Mouse (Mus musculus) hindbrain, embryonic 10.5 days (tissue): ENCODE data around the gene 2310022A10Rik. TPM values are rescaled to one million over a fixed set of nuclear protein-coding genes. Genes with fewer than 3 reads are reported as not detected.

ENCODE experiments used
- DNase-seq: peaks from one replicate; pipeline ENCODE4 v3.0.0-alpha.2; 2017; ENCODE audit warnings: low spot score
- H3K27ac ChIP-seq: fragments of 300-500 bp; sonication (generic); 2 replicates; pipeline ENCODE4 v1.5.1; 2016; ENCODE audit warnings: mild to moderate bottlenecking, moderate library complexity
- H3K27me3 ChIP-seq: fragments of 300-500 bp; sonication (generic); 2 replicates; pipeline ENCODE4 v1.6.1; 2016; ENCODE audit warnings: mild to moderate bottlenecking; ENCODE audit not compliant: poor library complexity, insufficient read depth, severe bottlenecking
- H3K36me3 ChIP-seq: fragments of 300-500 bp; sonication (generic); 2 replicates; pipeline ENCODE4 v1.6.1; 2016; ENCODE audit warnings: mild to moderate bottlenecking, moderate library complexity
- H3K4me1 ChIP-seq: fragments of 300-500 bp; sonication (generic); replicated peaks from 2 replicates; pipeline ENCODE4 v1.6.1; 2016; ENCODE audit warnings: mild to moderate bottlenecking
- H3K4me3 ChIP-seq: fragments of 300-500 bp; sonication (generic); 2 replicates; pipeline ENCODE4 v1.5.1; 2016; ENCODE audit warnings: mild to moderate bottlenecking, moderate library complexity
- H3K9me3 ChIP-seq: fragments of 300-500 bp; sonication (generic); 2 replicates; pipeline ENCODE4 v1.6.1; 2016; ENCODE audit warnings: mild to moderate bottlenecking, moderate library complexity
- WGBS: fragments of 180-500 bp; shearing (Covaris S2); methylation state at CpG from one replicate; pipeline ENCODE4 v1.1.7; 2016; 5-methylcytosine and 5-hydroxymethylcytosine counted together
- polyA plus RNA-seq: library from polyadenylated mRNA; unstranded; fragments of >200 nt; fragmentation: Nextera tagmentation; extraction: Ambion mirVana; gene quantifications from 2 replicates; pipeline ENCODE4 v1.2.1, GENCODE M21; 2016

2310022A10Rik gene
- polyA plus RNA-seq, 1 experiment from 2014 or later, result 39.3 TPM

DNA sequence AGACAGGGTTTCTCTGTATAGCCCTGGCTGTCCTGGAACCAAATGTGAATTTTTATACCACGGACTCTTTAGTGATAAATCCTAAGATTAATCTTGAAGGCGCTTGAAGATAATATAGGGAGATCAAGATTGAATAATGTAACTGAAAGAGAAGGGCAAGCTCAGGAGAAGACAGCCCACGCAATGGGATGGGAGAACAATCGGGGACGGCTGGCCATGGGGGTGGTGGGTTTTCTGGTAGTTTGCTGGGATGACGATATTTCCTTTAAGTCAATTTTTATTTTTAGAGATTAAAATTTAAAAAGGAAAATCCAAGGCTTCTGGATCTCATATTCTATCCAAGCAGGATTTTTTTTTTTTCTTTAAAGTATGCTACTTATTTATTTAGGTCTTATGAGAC, 10.0 kb upstream of the 2310022A10Rik start:
- no peak for DNase-seq
- WGBS, result 60% methylated on average over 6 of the region's 6 CpGs
- H3K27ac ChIP-seq, result peak overlapping the region; percentile 83

DNA sequence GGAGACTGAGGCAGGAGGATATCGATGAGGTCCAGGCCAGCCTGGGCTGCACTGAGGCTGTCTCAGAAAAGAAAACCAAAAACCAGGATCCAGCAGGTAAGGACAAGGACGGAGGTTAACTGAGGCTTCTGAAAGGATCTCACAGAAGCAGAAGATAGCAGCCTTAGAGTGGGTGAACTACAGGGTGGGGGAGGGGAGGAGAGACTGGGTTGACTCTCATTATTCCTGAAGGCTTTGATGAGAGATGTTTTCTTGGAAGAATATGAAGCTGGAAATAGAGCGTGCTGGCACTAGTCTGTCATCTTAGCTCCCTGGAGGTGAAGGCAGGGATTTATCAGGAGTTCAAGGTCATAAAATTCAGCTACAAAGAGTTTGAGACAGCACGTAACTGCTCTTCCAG, 9.2 kb upstream of the 2310022A10Rik start:
- WGBS, result 92% methylated on average over 4 of the region's 4 CpGs
- no peak for DNase-seq
- H3K27ac ChIP-seq, result no peak overlapping the region
- H3K27me3 ChIP-seq, result no peaks in the 10 kb centered on the region
- no peaks in the 10 kb centered on the region for H3K9me3 ChIP-seq
- H3K36me3 ChIP-seq, result peaks cover 17% of the 10 kb centered on the region
- H3K4me3 ChIP-seq, result no peak overlapping the region
- H3K4me1 ChIP-seq, result peaks cover 18% of the 10 kb centered on the region

More for the DNA sequence above, 10.0 kb upstream of the 2310022A10Rik start:
- Histone ChIP-seq H3K4me3 (peak overlapping the region; percentile 63), H3K9me3 (no peaks in the 10 kb centered on the region), H3K27me3 (no peaks in the 10 kb centered on the region), H3K36me3 (peaks cover 21% of the 10 kb centered on the region), H3K4me1 (peaks cover 18% of the 10 kb centered on the region)

- Histone ChIP-seq H3K4me3 (no peak overlapping the region), H3K27ac (no peak overlapping the region), H3K9me3 (no peaks in the 10 kb centered on the region), H3K27me3 (no peaks in the 10 kb centered on the region), H3K4me1 (peaks cover 18% of the 10 kb centered on the region), H3K36me3 (0 out of 2 replicates have a peak, but pooled peaks cover 7% of the 10 kb centered on the region)
- 89% methylated on average over 12 of the region's 12 CpGs for WGBS
- no peak for DNase-seq
Measured at GRCm38 (mm10) chr7:27544675-27545370, 8.2 kb upstream of the 2310022A10Rik start.

DNA sequence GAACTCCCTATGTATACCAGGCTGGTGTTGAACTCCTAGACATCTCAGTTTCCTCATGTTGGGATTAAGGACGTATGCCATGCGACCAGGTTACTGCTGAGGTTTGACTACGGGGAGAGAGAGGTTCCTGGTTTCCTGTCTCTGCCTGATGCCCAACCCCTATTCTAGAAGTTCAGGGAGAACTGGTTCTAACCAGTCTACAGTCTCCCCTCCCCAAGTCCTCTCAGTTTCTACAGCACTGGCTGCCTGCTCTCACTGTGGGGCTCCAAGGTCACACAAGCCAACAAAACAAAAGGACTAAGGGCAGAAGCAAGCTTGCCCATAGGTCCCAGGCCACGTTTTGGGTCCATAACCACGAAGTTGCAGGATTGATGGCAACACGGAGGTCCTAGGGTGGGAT, 3.4 kb upstream of the 2310022A10Rik start:
- H3K4me3 ChIP-seq, result no peak overlapping the region
- DNase-seq, result no peak
- no peaks in the 10 kb centered on the region for H3K27me3 ChIP-seq
- no peak overlapping the region for H3K27ac ChIP-seq
- WGBS, result 73% methylated on average over 6 of the region's 6 CpGs
- H3K4me1 ChIP-seq, result peaks cover 22% of the 10 kb centered on the region
- no peaks in the 10 kb centered on the region for H3K36me3 ChIP-seq
- H3K9me3 ChIP-seq, result no peaks in the 10 kb centered on the region

DNA sequence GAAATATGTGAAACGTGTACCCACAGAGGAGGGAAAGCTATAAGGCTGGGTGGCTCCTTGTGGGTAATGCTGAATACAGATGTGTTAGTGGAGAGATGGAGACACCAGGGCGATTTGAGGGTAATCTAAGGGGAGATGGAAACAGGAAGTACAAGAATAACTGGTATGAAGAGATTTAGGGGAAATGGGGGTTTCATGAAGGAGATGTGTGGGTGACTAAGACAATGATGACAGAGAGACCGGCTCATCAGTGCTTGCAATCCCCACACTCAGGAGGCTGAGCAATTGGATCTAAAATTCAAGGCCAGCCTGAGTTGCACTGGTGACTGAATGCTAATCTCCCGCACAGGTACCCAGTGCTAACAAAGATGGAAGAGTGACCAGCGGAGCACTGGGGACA, 963 bp upstream of the 2310022A10Rik start:
- H3K27ac ChIP-seq, result 0 out of 2 replicates have a peak overlapping the region, but pooled peaks have one; percentile 87
- DNase-seq, result no peak
- no peaks in the 10 kb centered on the region for H3K27me3 ChIP-seq
- peak overlapping the region; percentile 76 for H3K4me3 ChIP-seq
- H3K9me3 ChIP-seq, result no peaks in the 10 kb centered on the region
- WGBS, result 54% methylated on average over 5 of the region's 5 CpGs
- peaks cover 14% of the 10 kb centered on the region for H3K36me3 ChIP-seq
- peaks cover 26% of the 10 kb centered on the region for H3K4me1 ChIP-seq

GRCm38 (mm10) chr7:27560291-27560887, 7.4 kb downstream of the 2310022A10Rik start:
- no peak overlapping the region; the same call in 1 of the 2 replicates for H3K27ac ChIP-seq
- H3K9me3 ChIP-seq, result no peaks in the 10 kb centered on the region
- no peak overlapping the region for H3K4me3 ChIP-seq
- H3K27me3 ChIP-seq, result no peaks in the 10 kb centered on the region
- DNase-seq, result no peak
- 76% methylated on average over 8 of the region's 8 CpGs for WGBS
- H3K4me1 ChIP-seq, result peaks cover 4% of the 10 kb centered on the region; the same call in 1 of the 2 replicates
- peaks cover 83% of the 10 kb centered on the region for H3K36me3 ChIP-seq

DNA sequence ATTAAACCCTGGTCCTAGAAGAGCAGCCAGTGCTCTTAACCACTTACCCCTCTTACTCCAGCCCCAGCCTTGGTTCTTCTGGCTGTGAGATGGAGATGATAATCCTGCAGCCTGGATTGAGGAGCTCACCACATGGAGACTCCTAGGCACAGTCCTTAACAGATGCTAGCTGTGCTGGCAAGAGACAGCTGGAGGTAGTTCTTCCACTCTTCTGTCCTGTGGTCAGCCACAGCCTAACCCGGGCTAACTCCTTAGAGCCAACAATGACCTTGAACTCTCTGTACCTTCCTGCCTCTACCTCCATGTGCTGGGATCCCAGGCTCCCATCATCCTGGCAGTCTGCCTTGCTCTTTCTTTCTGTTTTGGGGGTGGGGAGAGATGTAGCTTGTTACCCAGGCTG, 7.9 kb downstream of the 2310022A10Rik start:
- no peak overlapping the region for H3K4me3 ChIP-seq
- no peak for DNase-seq
- no peaks in the 10 kb centered on the region for H3K9me3 ChIP-seq
- H3K4me1 ChIP-seq, result peaks cover 4% of the 10 kb centered on the region; the same call in 1 of the 2 replicates
- H3K27me3 ChIP-seq, result no peaks in the 10 kb centered on the region
- peaks cover 83% of the 10 kb centered on the region for H3K36me3 ChIP-seq
- no peak overlapping the region for H3K27ac ChIP-seq
- WGBS, result 90% methylated on average over 1 of the region's 1 CpGs

DNA sequence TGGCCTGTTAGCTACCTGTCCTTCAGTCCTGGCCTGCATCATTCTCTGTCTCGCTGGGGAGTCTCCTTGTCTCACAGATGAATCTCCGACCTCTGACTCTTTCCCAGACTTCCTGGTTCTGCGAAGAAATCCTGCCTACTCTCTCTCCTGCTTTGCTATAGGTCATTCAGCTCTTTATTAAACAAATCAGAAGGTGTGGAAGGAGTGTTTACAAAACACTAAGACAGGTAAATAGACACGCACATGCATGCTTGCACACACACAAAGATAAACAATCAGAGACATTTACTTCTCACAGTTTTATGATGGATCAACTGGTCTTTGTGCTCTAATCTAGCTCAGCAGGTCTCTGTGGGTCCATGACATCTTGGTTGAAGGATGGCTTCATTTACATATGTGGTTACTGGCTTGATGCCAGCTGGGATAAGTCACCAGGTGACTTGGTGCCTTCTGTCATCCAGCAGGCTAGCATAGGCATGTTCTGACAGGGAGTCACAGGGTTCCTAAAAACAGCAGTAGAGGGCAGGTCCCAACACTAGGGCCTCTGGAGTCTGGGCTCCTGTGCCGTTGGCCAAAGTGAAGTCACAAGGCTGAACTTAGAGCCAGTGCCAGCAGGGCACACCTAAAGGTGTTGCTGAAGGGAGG, 16.7 kb downstream of the 2310022A10Rik start:
- WGBS, result 91% methylated on average over 5 of the region's 5 CpGs
- H3K36me3 ChIP-seq, result peaks cover 90% of the 10 kb centered on the region

DNA sequence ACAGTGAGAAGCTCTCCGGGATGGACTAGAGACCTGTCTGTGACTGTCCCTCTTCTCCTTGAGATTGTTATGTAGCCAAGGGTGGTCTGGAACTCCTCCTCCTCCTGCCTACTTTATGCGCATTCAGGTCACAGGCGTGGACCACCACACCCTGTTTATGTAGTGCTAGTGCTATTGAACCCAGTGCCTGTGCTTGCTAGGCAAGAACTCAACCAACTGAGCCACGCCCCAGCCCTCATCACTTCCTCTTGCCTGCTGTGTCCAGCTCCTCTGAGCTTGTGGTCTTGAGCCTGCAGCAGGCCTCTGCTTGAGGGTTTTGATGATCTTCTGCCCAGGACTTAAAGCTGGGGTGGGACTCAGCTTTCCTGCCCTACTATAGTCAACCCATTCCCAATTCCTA, 19.1 kb downstream of the 2310022A10Rik start:
- H3K27ac ChIP-seq, result no peak overlapping the region

More for the DNA sequence above, 16.7 kb downstream of the 2310022A10Rik start:
- H3K27me3 ChIP-seq, result no peaks in the 10 kb centered on the region
- H3K9me3 ChIP-seq, result no peaks in the 10 kb centered on the region
- no peak for DNase-seq
- no peaks in the 10 kb centered on the region for H3K4me1 ChIP-seq
- H3K4me3 ChIP-seq, result no peak overlapping the region
- no peak overlapping the region for H3K27ac ChIP-seq

GRCm38 (mm10) chr7:27574124-27574880, 21.3 kb downstream of the 2310022A10Rik start:
- Histone ChIP-seq H3K36me3 (peaks cover 93% of the 10 kb centered on the region), H3K4me1 (no peaks in the 10 kb centered on the region), H3K27ac (no peak overlapping the region), H3K4me3 (no peak overlapping the region), H3K9me3 (no peaks in the 10 kb centered on the region), H3K27me3 (no peaks in the 10 kb centered on the region)
- WGBS, result 92% methylated on average over 14 of the region's 14 CpGs
- DNase-seq, result no peak

More for the DNA sequence above, 19.1 kb downstream of the 2310022A10Rik start:
- Histone ChIP-seq H3K4me3 (no peak overlapping the region), H3K4me1 (no peaks in the 10 kb centered on the region), H3K36me3 (peaks cover 91% of the 10 kb centered on the region), H3K9me3 (no peaks in the 10 kb centered on the region), H3K27me3 (no peaks in the 10 kb centered on the region)
- no peak for DNase-seq
- 96% methylated on average over 4 of the region's 4 CpGs for WGBS

DNA sequence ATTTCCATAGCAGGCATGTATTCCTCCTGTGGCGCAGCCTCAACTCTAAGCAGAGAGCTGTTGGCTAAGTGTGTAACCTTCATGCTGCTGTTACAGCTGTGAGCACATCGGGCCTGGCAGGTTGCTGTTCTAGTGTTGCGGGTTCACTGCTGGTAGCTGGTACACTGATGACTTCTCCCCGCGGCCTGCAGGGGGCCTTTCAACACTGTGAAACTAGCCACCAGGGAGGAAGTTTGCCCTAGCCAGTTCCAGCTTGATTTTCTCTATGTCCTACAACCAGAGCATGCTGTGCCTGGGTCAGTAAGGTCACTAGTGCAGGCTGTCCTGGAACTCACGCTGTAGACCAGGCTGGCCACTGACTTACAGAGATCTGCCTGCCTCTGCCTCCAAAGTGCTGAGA, 23.9 kb downstream of the 2310022A10Rik start:
- no peaks in the 10 kb centered on the region for H3K27me3 ChIP-seq
- no peaks in the 10 kb centered on the region for H3K9me3 ChIP-seq
- DNase-seq, result peak; percentile 29
- H3K4me1 ChIP-seq, result no peaks in the 10 kb centered on the region
- H3K36me3 ChIP-seq, result peaks cover 93% of the 10 kb centered on the region
- 66% methylated on average over 6 of the region's 6 CpGs for WGBS
- no peak overlapping the region for H3K27ac ChIP-seq
- no peak overlapping the region for H3K4me3 ChIP-seq

DNA sequence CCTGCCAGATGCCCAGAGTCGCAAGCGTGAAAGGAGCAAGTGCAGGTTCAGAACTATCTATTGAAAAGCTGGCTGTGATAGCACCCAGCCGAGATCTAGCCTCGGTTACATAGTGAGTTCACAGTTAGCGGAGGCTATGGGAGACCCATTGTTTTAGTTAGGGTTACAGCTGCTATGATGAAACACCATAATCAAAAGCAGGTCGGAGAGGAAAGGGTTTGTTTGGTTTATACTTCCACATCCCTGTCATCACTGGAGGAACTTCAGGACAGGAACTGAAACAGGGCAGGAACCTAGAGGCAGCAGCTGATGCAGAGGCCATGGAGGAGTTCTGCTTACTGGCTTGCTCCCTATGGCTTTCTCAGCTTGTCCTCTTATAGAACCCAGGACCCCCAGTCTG, 24.6 kb downstream of the 2310022A10Rik start:
- no peaks in the 10 kb centered on the region for H3K4me1 ChIP-seq
- 90% methylated on average over 6 of the region's 6 CpGs for WGBS
- DNase-seq, result no peak
- H3K36me3 ChIP-seq, result peaks cover 93% of the 10 kb centered on the region
- H3K27me3 ChIP-seq, result no peaks in the 10 kb centered on the region
- no peak overlapping the region for H3K27ac ChIP-seq
- no peak overlapping the region for H3K4me3 ChIP-seq
- no peaks in the 10 kb centered on the region for H3K9me3 ChIP-seq
